In genomic region chr12:14150568-14150909, GRCm38 (mm10) we compare ENCODE assay signal across 8 mouse cellular contexts. TPM values are rescaled to one million over a fixed set of nuclear protein-coding genes. Genes with fewer than 3 reads are reported as not detected.
DNase-seq lines count a peak whose midpoint lies in the region; ATAC-seq and TF ChIP-seq lines count a peak whose summit lies in the region.

No protein-coding gene starts in this region.

- peaks cover 28% of the 10 kb centered on the region for H3K27me3 ChIP-seq in kidney, embryonic 16.5 days (ENCODE audit: insufficient read depth, low read length)
- H3K27me3 ChIP-seq in heart, embryonic 13.5 days (replicated peaks), result peaks cover 41% of the 10 kb centered on the region
- peaks cover 24% of the 10 kb centered on the region for H3K27me3 ChIP-seq in neural tube, embryonic 11.5 days (ENCODE audit: control insufficient read depth, insufficient read depth, low read length)

- H3K4me1 ChIP-seq in kidney, embryonic 16.5 days (ENCODE audit: insufficient read depth, low read length), result peaks cover 27% of the 10 kb centered on the region
- H3K4me1 ChIP-seq in cortical plate, adult 2 months (ENCODE audit: control insufficient read depth, insufficient read depth, low read length), result no peaks in the 10 kb centered on the region
- peaks cover 31% of the 10 kb centered on the region for H3K4me1 ChIP-seq in heart, embryonic 13.5 days
- peaks cover 10% of the 10 kb centered on the region; the same call in 1 of the 2 replicates for H3K4me1 ChIP-seq in neural tube, embryonic 11.5 days (ENCODE audit: control insufficient read depth, insufficient read depth, low read length)

- no peak overlapping the region for H3K27ac ChIP-seq in kidney, embryonic 16.5 days (ENCODE audit: low read length)
- peak overlapping the region; percentile 65 for H3K27ac ChIP-seq in cortical plate, adult 2 months (ENCODE audit: insufficient read depth, low read length)
- H3K27ac ChIP-seq in heart, embryonic 13.5 days (replicated peaks), result no peak overlapping the region
- no peak overlapping the region for H3K27ac ChIP-seq in neural tube, embryonic 11.5 days (ENCODE audit: low read depth, low read length)

- WGBS in kidney, embryonic 16.5 days, result 2% methylated on average over 20 of the region's 20 CpGs
- 2% methylated on average over 20 of the region's 20 CpGs for WGBS in heart, embryonic 13.5 days
- 1% methylated on average over 20 of the region's 20 CpGs for WGBS in neural tube, embryonic 11.5 days

- no peaks in the 10 kb centered on the region for H3K36me3 ChIP-seq in kidney, embryonic 16.5 days (ENCODE audit: insufficient read depth, low read length)
- no peaks in the 10 kb centered on the region for H3K36me3 ChIP-seq in heart, embryonic 13.5 days
- no peaks in the 10 kb centered on the region for H3K36me3 ChIP-seq in neural tube, embryonic 11.5 days (ENCODE audit: control insufficient read depth, insufficient read depth, low read length)

- DNase-seq in kidney, postnatal 36 days, result no peak
- peak; percentile 22 to 43 for DNase-seq in left cerebral cortex, postnatal 25 days (ENCODE audit: low spot score in 2 of 2)
- no peak for DNase-seq in neural tube, embryonic 11.5 days (ENCODE audit: low spot score)
- DNase-seq in spleen, adult 18-20 months, result no peak

- peak overlapping the region; percentile 69 for H3K4me3 ChIP-seq in kidney, embryonic 16.5 days (ENCODE audit: low read length)
- H3K4me3 ChIP-seq in cortical plate, adult 2 months (ENCODE audit: insufficient read depth, low read length), result peak overlapping the region; percentile 64
- peak overlapping the region; percentile 69 for H3K4me3 ChIP-seq in heart, embryonic 13.5 days
- peak overlapping the region; percentile 57 for H3K4me3 ChIP-seq in neural tube, embryonic 11.5 days (ENCODE audit: low read depth, low read length)

- no peaks in the 10 kb centered on the region for H3K9me3 ChIP-seq in kidney, embryonic 16.5 days (ENCODE audit: low read length)
- H3K9me3 ChIP-seq in heart, embryonic 13.5 days, result no peaks in the 10 kb centered on the region
- H3K9me3 ChIP-seq in neural tube, embryonic 11.5 days (ENCODE audit: control insufficient read depth, low read length), result no peaks in the 10 kb centered on the region

- peak overlapping the region; percentile 59 for H3K9ac ChIP-seq in kidney, embryonic 16.5 days (replicated peaks; ENCODE audit: low read length)
- peak overlapping the region; percentile 82 for H3K9ac ChIP-seq in heart, embryonic 13.5 days
- peak overlapping the region; percentile 44; the same call in 1 of the 2 replicates for H3K9ac ChIP-seq in neural tube, embryonic 11.5 days (ENCODE audit: low read length)

- TF ChIP-seq CTCF in cortical plate, adult 2 months (IDR thresholded peaks at IDR 0.05; ENCODE audit: extremely low read depth, insufficient read depth, low read length), result no peak

- TF ChIP-seq POLR2A in cortical plate, adult 2 months (IDR thresholded peaks at IDR 0.05; ENCODE audit: extremely low read depth, insufficient read depth, low read length), result no peak

- intact Hi-C loops in left cerebral cortex, postnatal 25 days (cut with DNase I), result loop anchor here (2.0 to 5.0 kb wide), 4 partner anchors 84 to 1267 kb away; no protein-coding TSS in a partner anchor

- no peak for ATAC-seq in kidney, embryonic 16.5 days (ENCODE audit: low FRiP score, low TSS enrichment)
- no peak for ATAC-seq in heart, embryonic 13.5 days (ENCODE audit: extremely low read depth, insufficient number of reproducible peaks, low FRiP score, low TSS enrichment)
- peak; percentile 7; the same call in 1 of the 2 replicates for ATAC-seq in neural tube, embryonic 11.5 days (ENCODE audit: insufficient read depth, low FRiP score, low TSS enrichment)
- no peak for ATAC-seq in erythroid progenitor cell, adult 5-6 weeks (replicated peaks; ENCODE audit: low FRiP score, poor library complexity, severe bottlenecking)

- H3K4me2 ChIP-seq in kidney, embryonic 16.5 days (replicated peaks; ENCODE audit: low read depth, low read length), result peak overlapping the region; percentile 91
- H3K4me2 ChIP-seq in heart, embryonic 13.5 days, result peak overlapping the region; percentile 93
- peak overlapping the region; percentile 78 for H3K4me2 ChIP-seq in neural tube, embryonic 11.5 days (ENCODE audit: low read depth)

RNA-seq across cellular contexts. Expression of gene Fam84a, which starts 1.3 kb away (rescaled TPM):
- 7.8 and 9.7 TPM in 2 replicates for polyA plus RNA-seq in kidney, embryonic 16.5 days (2015; fragmentation: Nextera tagmentation; extraction: Ambion mirVana)
- 30.8 and 34.0 TPM in 2 replicates for polyA plus RNA-seq in cortical plate, adult 2 months (2012; rRNA removed)
- 2.2 and 2.3 TPM in 2 replicates for polyA plus RNA-seq in heart, embryonic 13.5 days (2015; fragmentation: Nextera tagmentation; extraction: Ambion mirVana)
- total RNA-seq in left cerebral cortex, postnatal 25 days (2021), result 10 to 100 TPM; 83.1 to 87.9 TPM
- polyA plus RNA-seq in neural tube, embryonic 11.5 days (2014; fragmentation: Nextera tagmentation; extraction: Ambion mirVana), result 22.7 and 23.2 TPM in 2 replicates
- not detected in 2 replicates for total RNA-seq in erythroid progenitor cell, adult 5-6 weeks (2015; ENCODE audit: low replicate concordance)
- total RNA-seq in erythroid progenitor cell, adult 5-6 weeks (2017; ENCODE audit: low replicate concordance), result not detected in 2 replicates

Comparison
In these comparisons a context has a peak if more than half of its experiments do, and no peak if none do; other contexts are left out.
1. DNase-seq: peak in left cerebral cortex, postnatal 25 days (2 of 2); none in kidney, postnatal 36 days (0 of 2), neural tube, embryonic 11.5 days (single experiment) and spleen, adult 18-20 months (0 of 2).
2. Peak in every context shown above with its lines, with median percentiles within 50 percentile points of each other: H3K4me2 ChIP-seq, H3K4me3 ChIP-seq and H3K9ac ChIP-seq.